Mouse (Mus musculus): ENCODE results near the gene Hs1bp3. TPM values are rescaled to one million over a fixed set of nuclear protein-coding genes. Genes with fewer than 3 reads are reported as not detected.
A peak's percentile ranks its signal among the peaks of the same experiment; 100 is the strongest.

The Hs1bp3 gene
- polyA plus RNA-seq, 1 experiment from 2014 or later: 3.7 TPM

- H3K4me3 ChIP-seq (replicated peaks): no peak overlapping the region
- 33% methylated on average over 6 of the region's 6 CpGs for WGBS (ENCODE audit: insufficient replicate concordance)
- H3K27me3 ChIP-seq: no peaks in the 10 kb centered on the region
- no peak overlapping the region for H3K27ac ChIP-seq
- no peak overlapping the region for H3K9ac ChIP-seq
- H3K9me3 ChIP-seq (replicated peaks): no peaks in the 10 kb centered on the region
- H3K36me3 ChIP-seq: no peaks in the 10 kb centered on the region
- peak; percentile 59 for ATAC-seq (ENCODE audit: low read depth)
- 0 out of 2 replicates have a peak, but pooled peaks cover 4% of the 10 kb centered on the region for H3K4me1 ChIP-seq (replicated peaks)
- H3K4me2 ChIP-seq: no peak overlapping the region
- DNase-seq: no peak
Measured at GRCm38 (mm10) chr12:8386451-8387011, 73.3 kb downstream of the Hs1bp3 start.

GRCm38 (mm10) chr12:8387281-8387680 is 74.0 kb downstream of the Hs1bp3 start:
- H3K27ac ChIP-seq: no peak overlapping the region
- 54% methylated on average over 1 of the region's 1 CpGs for WGBS (ENCODE audit: insufficient replicate concordance)
- H3K4me2 ChIP-seq: no peak overlapping the region
- no peaks in the 10 kb centered on the region for H3K9me3 ChIP-seq (replicated peaks)
- H3K9ac ChIP-seq: no peak overlapping the region
- H3K4me1 ChIP-seq (replicated peaks): 0 out of 2 replicates have a peak, but pooled peaks cover 4% of the 10 kb centered on the region
- no peaks in the 10 kb centered on the region for H3K27me3 ChIP-seq
- H3K36me3 ChIP-seq: no peaks in the 10 kb centered on the region
- ATAC-seq (ENCODE audit: low read depth): no peak
- no peak overlapping the region for H3K4me3 ChIP-seq (replicated peaks)
- no peak for DNase-seq

- H3K27me3 ChIP-seq: no peaks in the 10 kb centered on the region
- no peak overlapping the region for H3K27ac ChIP-seq
- 0 out of 2 replicates have a peak, but pooled peaks cover 5% of the 10 kb centered on the region for H3K4me1 ChIP-seq (replicated peaks)
- no peak overlapping the region for H3K4me3 ChIP-seq (replicated peaks)
- H3K36me3 ChIP-seq: no peaks in the 10 kb centered on the region
- no peak overlapping the region for H3K9ac ChIP-seq
- H3K9me3 ChIP-seq (replicated peaks): no peaks in the 10 kb centered on the region
- ATAC-seq (ENCODE audit: low read depth): no peak
- no peak overlapping the region for H3K4me2 ChIP-seq
- DNase-seq: no peak
- 50% methylated on average over 4 of the region's 4 CpGs for WGBS (ENCODE audit: insufficient replicate concordance)
Measured at GRCm38 (mm10) chr12:8388529-8389414, 75.5 kb downstream of the Hs1bp3 start.

GRCm38 (mm10) chr12:8393226-8393625 is 80.0 kb downstream of the Hs1bp3 start:
- 59% methylated on average over 5 of the region's 5 CpGs for WGBS (ENCODE audit: insufficient replicate concordance)
- Histone ChIP-seq H3K9me3 (replicated peaks) (no peaks in the 10 kb centered on the region), H3K27ac (no peak overlapping the region), H3K36me3 (no peaks in the 10 kb centered on the region), H3K4me2 (no peak overlapping the region), H3K27me3 (no peaks in the 10 kb centered on the region), H3K4me3 (replicated peaks) (no peak overlapping the region), H3K9ac (no peak overlapping the region), H3K4me1 (replicated peaks) (peaks cover 4% of the 10 kb centered on the region; the same call in 1 of the 2 replicates)
- no peak for DNase-seq
- ATAC-seq (ENCODE audit: low read depth): no peak

Other genes starting within 250 kb of the Hs1bp3 start
- gene Ldah, start 105.3 kb upstream of the Hs1bp3 start, polyA plus RNA-seq (2015; fragmentation: Nextera tagmentation; extraction: Ambion mirVana): 33.9 and 43.2 TPM in 2 replicates
- not detected in 2 replicates for gene Gdf7, start 11.5 kb upstream of the Hs1bp3 start, polyA plus RNA-seq (2015; fragmentation: Nextera tagmentation; extraction: Ambion mirVana)
- 6.0 and 7.1 TPM in 2 replicates for gene Rhob, start 186.6 kb downstream of the Hs1bp3 start, polyA plus RNA-seq (2015; fragmentation: Nextera tagmentation; extraction: Ambion mirVana)

Measured in liver, embryonic 13.5 days (tissue).